Mouse (Mus musculus) heart, adult 2 months (tissue): Measurements from ENCODE around the gene BC051665. TPM values are rescaled to one million over a fixed set of nuclear protein-coding genes. Genes with fewer than 3 reads are reported as not detected.

Source experiments
- DNase-seq, 2 experiments: peaks; one replicate each; pipeline ENCODE4 v3.0.0; 2021
- H3K27ac ChIP-seq: fragments of 200-600 bp; 2 replicates; pipeline ENCODE4 v1.8.1; 2022
- H3K27me3 ChIP-seq: fragments of 200-500 bp; 2 replicates; pipeline ENCODE4 v1.6.1; 2012; ENCODE audit warnings: mild to moderate bottlenecking, low read length, inconsistent platforms, mixed read lengths; ENCODE audit not compliant: control insufficient read depth, insufficient read depth
- H3K36me3 ChIP-seq: fragments of 200-500 bp; 2 replicates; pipeline ENCODE4 v1.6.1; 2012; ENCODE audit warnings: low read length, inconsistent platforms; ENCODE audit not compliant: control insufficient read depth, insufficient read depth
- H3K4me1 ChIP-seq: fragments of 200-500 bp; 2 replicates; pipeline ENCODE4 v1.6.1; 2011; ENCODE audit warnings: low read length; ENCODE audit not compliant: control insufficient read depth, insufficient read depth
- H3K4me3 ChIP-seq: fragments of 200-600 bp; 2 replicates; pipeline ENCODE4 v1.8.1; 2022
- H3K79me2 ChIP-seq: fragments of 200-500 bp; replicated peaks from 2 replicates; pipeline ENCODE4 v1.6.1; 2012; ENCODE audit warnings: mild to moderate bottlenecking, inconsistent platforms, low read length, moderate library complexity, mixed read lengths; ENCODE audit not compliant: control insufficient read depth, insufficient read depth
- H3K9ac ChIP-seq: fragments of 200-500 bp; 2 replicates; pipeline ENCODE4 v1.6.1; 2012; ENCODE audit warnings: low read depth, mild to moderate bottlenecking, control low read depth, inconsistent platforms, low read length, mixed read lengths
- CTCF ChIP-seq: fragments of 200-600 bp; IDR thresholded peaks from 2 replicates; pipeline ENCODE4 v1.8.1; 2022; ENCODE audit warnings: antibody characterized with exemption, mild to moderate bottlenecking, moderate library complexity
- EP300 ChIP-seq: fragments of 200-500 bp; IDR thresholded peaks from 2 replicates; pipeline ENCODE4 v1.6.1; 2011; ENCODE audit warnings: low read depth, low read length, control low read depth; ENCODE audit not compliant: insufficient read depth
- POLR2A ChIP-seq: fragments of 200-500 bp; IDR thresholded peaks from 2 replicates; pipeline ENCODE4 v1.6.1; 2011; ENCODE audit warnings: mild to moderate bottlenecking, low read depth, low read length, control low read depth; ENCODE audit not compliant: insufficient read depth
- WGBS: fragments of 180-500 bp; shearing (Covaris S2); methylation state at CpG from one replicate; pipeline ENCODE4 v1.1.7; 2018; 5-methylcytosine and 5-hydroxymethylcytosine counted together
- intact Hi-C: fragments of 180-260 bp; cut with DNase I; formaldehyde crosslinking; loops from one replicate; pipeline ENCODE4 v1.15.1; 2025
- long read RNA-seq: library from polyadenylated mRNA; stranded (forward); transcript quantifications from one replicate; pipeline ENCODE4 v2.0.0, GENCODE M21; 2021
- polyA plus RNA-seq: library from polyadenylated mRNA; depleted of rRNA; stranded (reverse); fragments of >200 nt; gene quantifications from 2 replicates; pipeline ENCODE4 v1.2.3, GENCODE M21; 2012; rRNA removed
- total RNA-seq, 2 experiments: library from RNA; stranded (reverse); gene quantifications; 2 replicates each; pipeline ENCODE4 v1.2.3; 2021

The BC051665 gene
- total RNA-seq (not detected), polyA plus RNA-seq (not detected in 2 replicates)
- long read RNA-seq, result 0 reads

DNA sequence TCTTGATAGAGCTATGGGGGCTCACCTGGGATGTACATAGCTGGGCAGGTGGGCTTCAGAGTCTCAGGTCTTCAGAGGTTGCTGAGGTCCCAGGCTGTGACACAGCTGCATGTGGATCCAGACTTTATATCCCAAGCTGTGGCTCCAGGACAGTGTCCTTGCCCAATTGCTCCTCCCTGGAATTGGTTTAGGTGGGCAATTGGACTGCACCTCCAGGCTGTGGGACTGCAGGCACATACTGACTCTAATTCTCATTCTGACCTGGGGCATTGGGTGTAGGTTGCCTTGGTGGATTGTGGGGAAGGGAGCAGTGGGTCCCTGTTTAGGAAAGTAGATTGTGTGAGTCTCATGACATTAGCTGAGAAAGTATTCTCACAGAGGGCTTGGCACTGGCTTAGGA lies at the start of gene BC051665:
TSS of gene BC051665 (minus strand) at position 101 of the 400 bp plus-strand sequence.
- Histone ChIP-seq H3K4me3 (no peak within 1 kb of the TSS), H3K79me2 (no peaks in the 10 kb centered on the region), H3K36me3 (no peaks in the 10 kb centered on the region), H3K27ac (no peak within 1 kb of the TSS), H3K27me3 (no peaks in the 10 kb centered on the region; the same call in 1 of the 2 replicates), H3K4me1 (no peaks in the 10 kb centered on the region), H3K9ac (no peak within 1 kb of the TSS)
- TF ChIP-seq CTCF (no peak), POLR2A (no peak), EP300 (no peak)
- intact Hi-C loops, result no loop called here
- no peak for DNase-seq

- Histone ChIP-seq H3K36me3 (no peaks in the 10 kb centered on the region), H3K27ac (no peak overlapping the region), H3K9ac (no peak overlapping the region), H3K4me1 (no peaks in the 10 kb centered on the region), H3K4me3 (no peak overlapping the region), H3K27me3 (no peaks in the 10 kb centered on the region), H3K79me2 (no peaks in the 10 kb centered on the region)
- DNase-seq, result peak; percentile 45 to 51
- 31% methylated on average over 3 of the region's 3 CpGs for WGBS
- TF ChIP-seq POLR2A (no peak), CTCF (peak; percentile 79), EP300 (peak; percentile 44; the same call in 1 of the 2 replicates)
- intact Hi-C loops, result loop anchor here (2.0 to 5.0 kb wide), 2 partner anchors 71 to 131 kb away; partner anchors contain the start of genes Ctla2b and Gm49392
Measured at GRCm38 (mm10) chr13:60826052-60826451, 39.9 kb upstream of the BC051665 start.

DNA sequence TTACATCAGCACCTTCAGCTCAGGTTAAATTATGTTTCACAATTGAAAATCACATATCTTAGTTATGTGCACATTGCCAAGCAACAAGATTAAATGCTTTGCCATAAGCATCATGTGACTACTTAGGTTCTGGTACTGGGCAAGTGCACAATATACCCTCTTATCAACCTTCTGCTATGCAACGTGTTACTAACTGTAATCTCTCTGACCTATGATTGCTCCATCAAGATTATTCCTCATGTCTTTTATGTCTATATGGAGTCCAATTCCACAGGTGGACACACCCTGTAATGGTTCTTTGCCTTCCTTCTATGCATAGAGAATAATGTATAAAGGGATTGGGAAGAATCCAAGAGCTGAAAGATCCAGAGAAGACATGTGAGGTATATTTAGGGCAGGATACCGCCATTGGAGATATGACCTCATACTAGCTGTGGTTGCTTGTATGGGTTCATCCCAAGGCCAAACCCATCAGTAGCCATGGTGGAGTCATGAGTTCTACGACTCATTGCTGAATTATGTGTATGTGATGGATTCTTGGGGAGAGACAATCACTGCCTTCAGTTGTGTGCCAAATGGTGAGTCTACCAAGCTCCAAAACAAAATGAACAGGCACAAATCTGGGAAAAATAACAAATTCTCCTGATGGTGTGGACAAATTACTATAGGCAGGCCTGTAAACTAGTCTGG lies 34.5 kb upstream of the BC051665 start:
- TF ChIP-seq EP300 (no peak), CTCF (no peak), POLR2A (no peak)
- Histone ChIP-seq H3K36me3 (no peaks in the 10 kb centered on the region), H3K79me2 (no peaks in the 10 kb centered on the region), H3K27ac (no peak overlapping the region), H3K4me3 (no peak overlapping the region), H3K9ac (no peak overlapping the region), H3K4me1 (no peaks in the 10 kb centered on the region), H3K27me3 (no peaks in the 10 kb centered on the region)
- intact Hi-C loops, result no loop called here
- 48% methylated on average over 3 of the region's 3 CpGs for WGBS
- no peak for DNase-seq

DNA sequence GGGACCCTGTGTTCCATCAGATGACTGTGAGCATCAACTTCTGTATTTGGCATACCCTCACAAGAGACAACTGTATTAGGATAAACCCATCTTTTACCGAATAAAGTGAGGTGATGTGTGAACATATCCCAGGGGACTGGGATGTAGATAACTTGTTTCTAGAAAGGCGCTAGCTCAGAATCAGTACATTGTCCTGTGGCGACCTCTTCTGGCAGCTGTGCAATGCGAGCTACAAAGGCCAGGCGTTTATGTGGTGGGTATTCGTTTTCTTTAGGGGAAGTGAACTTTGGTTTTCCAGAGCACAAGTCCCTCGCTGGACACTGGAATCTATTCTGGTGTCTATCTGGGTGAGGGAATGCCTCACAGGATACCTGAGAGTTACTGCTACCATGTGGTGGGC lies 33.3 kb upstream of the BC051665 start:
- H3K4me3 ChIP-seq, result no peak overlapping the region
- H3K4me1 ChIP-seq, result peaks cover 2% of the 10 kb centered on the region; the same call in 1 of the 2 replicates
- TF ChIP-seq EP300 (0 out of 2 replicates have a peak, but pooled peaks have one; percentile 36), POLR2A (no peak), CTCF (peak; percentile 79)
- no peaks in the 10 kb centered on the region for H3K79me2 ChIP-seq
- no peaks in the 10 kb centered on the region for H3K27me3 ChIP-seq
- no peaks in the 10 kb centered on the region for H3K36me3 ChIP-seq
- intact Hi-C loops, result loop anchor here (1.0 kb wide), 1 partner anchor 60 kb away; no protein-coding TSS in a partner anchor
- H3K9ac ChIP-seq, result no peak overlapping the region
- peak in 1 of 2 experiments; percentile 36 for DNase-seq
- no peak overlapping the region for H3K27ac ChIP-seq
- 6% methylated on average over 7 of the region's 7 CpGs for WGBS

DNA sequence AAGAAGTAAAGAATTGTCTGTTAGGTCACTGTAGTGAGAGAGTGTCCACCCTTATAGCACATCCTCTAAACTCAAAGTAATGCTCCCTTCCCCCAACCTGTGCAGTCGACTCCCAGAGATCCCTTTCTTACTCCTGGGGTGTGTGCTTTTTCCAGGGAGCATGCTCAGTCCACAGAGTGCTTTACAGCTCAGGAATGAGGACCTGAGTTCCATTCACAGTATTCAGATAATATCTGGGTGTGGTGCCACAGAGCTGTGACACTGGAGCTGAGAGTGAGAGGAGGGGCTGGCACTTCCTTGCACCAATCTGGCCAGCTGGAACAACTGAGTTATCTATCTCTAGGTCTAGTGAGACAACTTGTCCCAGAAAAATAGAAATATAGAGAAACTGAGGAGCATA lies 27.6 kb upstream of the BC051665 start:
- intact Hi-C loops, result no loop called here
- Histone ChIP-seq H3K27ac (no peak overlapping the region), H3K4me3 (no peak overlapping the region), H3K36me3 (no peaks in the 10 kb centered on the region), H3K9ac (no peak overlapping the region), H3K79me2 (no peaks in the 10 kb centered on the region), H3K4me1 (peaks cover 2% of the 10 kb centered on the region; the same call in 1 of the 2 replicates), H3K27me3 (no peaks in the 10 kb centered on the region)
- no peak for TF ChIP-seq POLR2A
- TF ChIP-seq CTCF, result no peak
- TF ChIP-seq EP300, result no peak
- peak in 1 of 2 experiments; percentile 9 for DNase-seq
- WGBS, result 42% methylated on average over 1 of the region's 1 CpGs

GRCm38 (mm10) chr13:60812768-60813167 lies 26.6 kb upstream of the BC051665 start:
- Histone ChIP-seq H3K4me1 (peaks cover 2% of the 10 kb centered on the region; the same call in 1 of the 2 replicates), H3K36me3 (no peaks in the 10 kb centered on the region), H3K27me3 (no peaks in the 10 kb centered on the region), H3K79me2 (no peaks in the 10 kb centered on the region), H3K27ac (no peak overlapping the region), H3K4me3 (no peak overlapping the region), H3K9ac (no peak overlapping the region)
- no peak for DNase-seq
- 69% methylated on average over 6 of the region's 6 CpGs for WGBS
- intact Hi-C loops, result no loop called here
- no peak for TF ChIP-seq POLR2A
- no peak for TF ChIP-seq CTCF
- no peak for TF ChIP-seq EP300
